Mouse (Mus musculus) left cerebral cortex, postnatal 14 days (tissue): Measurements from ENCODE around the gene Unc5c. TPM values are rescaled to one million over a fixed set of nuclear protein-coding genes. Genes with fewer than 3 reads are reported as not detected.

Experiments used
- DNase-seq, 2 experiments: peaks; one replicate each; pipeline ENCODE4 v3.0.0; 2021 to 2022; ENCODE audit warnings: low spot score in 2 of 2, mixed read lengths in 1 of 2
- intact Hi-C: fragments of 180-260 bp; cut with DNase I; formaldehyde crosslinking; loops from one replicate; pipeline ENCODE4 v1.15.1; 2025
- total RNA-seq, 2 experiments: library from RNA; stranded (reverse); gene quantifications; 2 replicates each; pipeline ENCODE4 v1.2.3; 2021

Gene Unc5c
- total RNA-seq, 2 experiments from 2014 or later = 30.7 to 31.7 TPM

- intact Hi-C loops = no loop called here
- no peak for DNase-seq
Observed at GRCm38 (mm10) chr3:141782553-141782952, 317.5 kb downstream of the Unc5c start.

GRCm38 (mm10) chr3:141791026-141791780 is 326.2 kb downstream of the Unc5c start:
- intact Hi-C loops = no loop called here
- DNase-seq = no peak

- intact Hi-C loops = no loop called here
- no peak for DNase-seq
Observed at GRCm38 (mm10) chr3:141792106-141792505, 327.1 kb downstream of the Unc5c start.

- no peak for DNase-seq
Observed at GRCm38 (mm10) chr3:141793755-141794154, 328.7 kb downstream of the Unc5c start.

GRCm38 (mm10) chr3:141794371-141794770 is 329.4 kb downstream of the Unc5c start:
- DNase-seq = no peak
- intact Hi-C loops = no loop called here

More at GRCm38 (mm10) chr3:141793755-141794154, 328.7 kb downstream of the Unc5c start:
- intact Hi-C loops = no loop called here

GRCm38 (mm10) chr3:141797372-141797771 is 332.4 kb downstream of the Unc5c start:
- intact Hi-C loops = no loop called here
- DNase-seq = no peak

- intact Hi-C loops = no loop called here
- DNase-seq = no peak
Observed at GRCm38 (mm10) chr3:141797789-141798188, 332.8 kb downstream of the Unc5c start.

GRCm38 (mm10) chr3:141804133-141804532 is 339.1 kb downstream of the Unc5c start:
- no peak for DNase-seq
- intact Hi-C loops = no loop called here

- intact Hi-C loops = no loop called here
- no peak for DNase-seq
Observed at GRCm38 (mm10) chr3:141809581-141809980, 344.6 kb downstream of the Unc5c start.

GRCm38 (mm10) chr3:141810944-141811343 is 345.9 kb downstream of the Unc5c start:
- no peak for DNase-seq
- intact Hi-C loops = no loop called here

- DNase-seq = no peak
- intact Hi-C loops = no loop called here
Observed at GRCm38 (mm10) chr3:141811348-141811747, 346.3 kb downstream of the Unc5c start.

- DNase-seq = no peak
- intact Hi-C loops = no loop called here
Observed at GRCm38 (mm10) chr3:141814776-141815175, 349.8 kb downstream of the Unc5c start.

GRCm38 (mm10) chr3:141818615-141819312 is 353.7 kb downstream of the Unc5c start:
- intact Hi-C loops = no loop called here

GRCm38 (mm10) chr3:141819331-141819941 is 354.4 kb downstream of the Unc5c start:
- intact Hi-C loops = no loop called here
- peak; percentile 20 to 39 for DNase-seq

More at GRCm38 (mm10) chr3:141818615-141819312, 353.7 kb downstream of the Unc5c start:
- no peak for DNase-seq

GRCm38 (mm10) chr3:141828301-141828700 is 363.3 kb downstream of the Unc5c start:
- intact Hi-C loops = no loop called here
- DNase-seq = no peak

GRCm38 (mm10) chr3:141831135-141831534 is 366.1 kb downstream of the Unc5c start:
- DNase-seq = peak; percentile 80 to 82
- intact Hi-C loops = loop anchor here (5.0 kb wide), 1 partner anchor 364 kb away; the partner anchor contains the start of gene Unc5c

- peak; percentile 31 to 43 for DNase-seq
- intact Hi-C loops = no loop called here
Observed at GRCm38 (mm10) chr3:141838864-141839263, 373.8 kb downstream of the Unc5c start.

GRCm38 (mm10) chr3:141849206-141849605 is 384.2 kb downstream of the Unc5c start:
- DNase-seq = no peak
- intact Hi-C loops = no loop called here

GRCm38 (mm10) chr3:141850141-141850540 is 385.1 kb downstream of the Unc5c start:
- peak in 1 of 2 experiments; percentile 20 for DNase-seq
- intact Hi-C loops = no loop called here

GRCm38 (mm10) chr3:141854339-141854738 is 389.3 kb downstream of the Unc5c start:
- no peak for DNase-seq
- intact Hi-C loops = no loop called here
